Mouse (Mus musculus): Measurements from ENCODE around the gene Sstr2. TPM values are rescaled to one million over a fixed set of nuclear protein-coding genes. Genes with fewer than 3 reads are reported as not detected.

Sstr2 gene
- polyA plus RNA-seq, 1 experiment from 2014 or later, result 2.7 TPM

- H3K9me3 ChIP-seq (ENCODE audit: control insufficient read depth, low read length), result no peaks in the 10 kb centered on the region
- H3K27me3 ChIP-seq (replicated peaks; ENCODE audit: control insufficient read depth, insufficient read depth, low read length), result no peaks in the 10 kb centered on the region
- H3K4me3 ChIP-seq (ENCODE audit: low read depth, low read length), result peak within 1 kb of the TSS; percentile 89
- H3K36me3 ChIP-seq (ENCODE audit: control insufficient read depth, insufficient read depth, low read length), result peaks cover 7% of the 10 kb centered on the region
- peak within 1 kb of the TSS; percentile 83 for H3K27ac ChIP-seq (ENCODE audit: low read depth, low read length)
- H3K4me2 ChIP-seq, result peak within 1 kb of the TSS; percentile 88
- no peak for DNase-seq (ENCODE audit: low spot score)
- peaks cover 23% of the 10 kb centered on the region for H3K4me1 ChIP-seq (replicated peaks; ENCODE audit: control insufficient read depth, insufficient read depth, low read length)
- peak within 1 kb of the TSS; percentile 91 for H3K9ac ChIP-seq (ENCODE audit: low read depth, low read length)
- 36% methylated on average over 26 of the region's 26 CpGs for WGBS
- no peak for ATAC-seq (replicated peaks; ENCODE audit: low FRiP score)
Measured at GRCm38 (mm10) chr11:113648690-113649352, 29.7 kb downstream of the Sstr2 start, which contains the start of gene Cog1. Cog1 (plus strand) TSS chr11:113649169.

DNA sequence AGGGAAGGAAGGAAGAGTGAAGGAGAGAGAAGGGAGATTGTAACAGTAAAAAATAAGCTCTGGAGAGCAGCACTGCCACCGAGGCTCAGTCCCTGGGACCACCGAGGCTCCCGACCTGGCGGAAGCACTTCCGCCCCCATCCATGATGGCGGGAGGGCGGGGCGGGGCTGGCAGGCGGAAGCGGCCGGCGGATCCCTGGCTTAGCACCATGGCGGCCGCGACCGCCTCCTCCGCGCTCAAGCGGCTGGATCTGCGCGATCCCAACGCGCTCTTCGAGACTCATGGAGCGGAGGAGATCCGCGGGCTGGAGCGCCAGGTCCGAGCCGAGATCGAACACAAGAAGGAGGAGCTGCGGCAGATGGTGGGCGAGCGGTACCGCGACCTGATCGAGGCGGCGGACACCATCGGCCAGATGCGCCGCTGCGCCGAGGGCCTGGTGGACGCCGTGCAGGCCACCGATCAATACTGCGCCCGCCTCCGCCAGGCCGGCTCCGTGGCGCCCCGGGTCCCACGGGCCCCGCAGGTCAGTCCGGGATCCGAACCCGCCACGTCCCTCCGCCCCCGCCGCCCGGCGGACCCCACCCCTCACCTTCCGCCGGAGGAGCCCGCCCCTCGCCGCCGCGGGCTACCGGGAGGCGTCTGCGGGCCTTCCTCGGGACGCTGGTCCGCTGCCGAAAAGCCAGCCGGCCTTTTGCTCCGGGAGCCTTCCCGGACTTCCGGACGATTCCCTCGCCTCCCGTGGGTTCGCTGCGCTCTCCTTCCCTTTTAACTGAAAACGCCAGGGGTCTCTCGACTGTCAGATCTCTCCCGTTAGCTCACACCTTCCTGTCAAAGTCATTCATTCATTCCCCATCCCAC lies 30.4 kb downstream of the Sstr2 start, which contains the start of gene Slc39a11:
TSS of gene Slc39a11 (minus strand) at position 727 of the 858 bp plus-strand sequence.
- H3K27me3 ChIP-seq (replicated peaks; ENCODE audit: control insufficient read depth, insufficient read depth, low read length), result no peaks in the 10 kb centered on the region
- H3K36me3 ChIP-seq (ENCODE audit: control insufficient read depth, insufficient read depth, low read length), result peaks cover 15% of the 10 kb centered on the region
- H3K4me3 ChIP-seq (ENCODE audit: low read depth, low read length), result peak within 1 kb of the TSS; percentile 89
- WGBS, result under 1% methylated on average over 91 of the region's 91 CpGs
- H3K27ac ChIP-seq (ENCODE audit: low read depth, low read length), result peak within 1 kb of the TSS; percentile 83
- peaks cover 23% of the 10 kb centered on the region for H3K4me1 ChIP-seq (replicated peaks; ENCODE audit: control insufficient read depth, insufficient read depth, low read length)
- ATAC-seq (replicated peaks; ENCODE audit: low FRiP score), result peak; percentile 80
- peak within 1 kb of the TSS; percentile 88 for H3K4me2 ChIP-seq
- H3K9me3 ChIP-seq (ENCODE audit: control insufficient read depth, low read length), result no peaks in the 10 kb centered on the region
- peak; percentile 83 for DNase-seq (ENCODE audit: low spot score)
- H3K9ac ChIP-seq (ENCODE audit: low read depth, low read length), result peak within 1 kb of the TSS; percentile 91

GRCm38 (mm10) chr11:113651206-113651906 lies 32.2 kb downstream of the Sstr2 start:
- no peaks in the 10 kb centered on the region for H3K27me3 ChIP-seq (replicated peaks; ENCODE audit: control insufficient read depth, insufficient read depth, low read length)

GRCm38 (mm10) chr11:113651907-113652273 lies 32.7 kb downstream of the Sstr2 start:
- DNase-seq (ENCODE audit: low spot score) (peak; percentile 43), ATAC-seq (replicated peaks; ENCODE audit: low FRiP score) (peak; percentile 15; the same call in 1 of the 2 replicates)
- 56% methylated on average over 8 of the region's 8 CpGs for WGBS

More at GRCm38 (mm10) chr11:113651206-113651906, 32.2 kb downstream of the Sstr2 start:
- DNase-seq (ENCODE audit: low spot score) (no peak), ATAC-seq (replicated peaks; ENCODE audit: low FRiP score) (peak; percentile 10; the same call in 1 of the 2 replicates)
- peak overlapping the region; percentile 88 for H3K4me2 ChIP-seq
- no peaks in the 10 kb centered on the region for H3K9me3 ChIP-seq (ENCODE audit: control insufficient read depth, low read length)
- H3K4me3 ChIP-seq (ENCODE audit: low read depth, low read length), result peak overlapping the region; percentile 24; the same call in 1 of the 2 replicates
- no peak overlapping the region for H3K9ac ChIP-seq (ENCODE audit: low read depth, low read length)
- peaks cover 26% of the 10 kb centered on the region for H3K36me3 ChIP-seq (ENCODE audit: control insufficient read depth, insufficient read depth, low read length)
- 61% methylated on average over 22 of the region's 22 CpGs for WGBS
- H3K27ac ChIP-seq (ENCODE audit: low read depth, low read length), result peak overlapping the region; percentile 62
- H3K4me1 ChIP-seq (replicated peaks; ENCODE audit: control insufficient read depth, insufficient read depth, low read length), result peaks cover 23% of the 10 kb centered on the region

DNA sequence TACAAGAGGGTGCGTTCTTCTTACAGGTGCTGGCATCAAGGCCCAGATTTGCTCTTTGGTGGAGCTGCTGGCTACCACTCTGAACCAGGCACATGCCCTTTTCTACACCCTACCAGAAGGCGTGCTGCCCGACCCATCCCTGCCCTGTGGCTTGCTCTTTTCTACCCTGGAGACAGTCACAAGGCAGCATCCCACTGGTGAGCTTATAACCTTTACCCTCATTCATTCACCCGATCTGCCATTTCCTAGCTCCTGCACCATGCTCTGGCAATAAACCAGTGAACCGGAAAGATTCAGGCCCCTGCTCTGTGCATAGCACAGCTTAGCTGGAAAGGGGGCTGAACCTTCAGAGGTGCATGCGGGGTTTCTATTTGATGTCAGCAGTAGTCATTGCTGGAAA lies 33.4 kb downstream of the Sstr2 start:
- no peak overlapping the region for H3K27ac ChIP-seq (ENCODE audit: low read depth, low read length)
- H3K4me1 ChIP-seq (replicated peaks; ENCODE audit: control insufficient read depth, insufficient read depth, low read length), result peaks cover 23% of the 10 kb centered on the region
- no peaks in the 10 kb centered on the region for H3K9me3 ChIP-seq (ENCODE audit: control insufficient read depth, low read length)
- ATAC-seq (replicated peaks; ENCODE audit: low FRiP score), result no peak
- no peaks in the 10 kb centered on the region for H3K27me3 ChIP-seq (replicated peaks; ENCODE audit: control insufficient read depth, insufficient read depth, low read length)
- no peak overlapping the region for H3K9ac ChIP-seq (ENCODE audit: low read depth, low read length)
- H3K36me3 ChIP-seq (ENCODE audit: control insufficient read depth, insufficient read depth, low read length), result peaks cover 35% of the 10 kb centered on the region
- no peak overlapping the region for H3K4me3 ChIP-seq (ENCODE audit: low read depth, low read length)
- H3K4me2 ChIP-seq, result no peak overlapping the region
- no peak for DNase-seq (ENCODE audit: low spot score)
- 93% methylated on average over 6 of the region's 6 CpGs for WGBS

More at GRCm38 (mm10) chr11:113651907-113652273, 32.7 kb downstream of the Sstr2 start:
- peaks cover 23% of the 10 kb centered on the region for H3K4me1 ChIP-seq (replicated peaks; ENCODE audit: control insufficient read depth, insufficient read depth, low read length)
- no peaks in the 10 kb centered on the region for H3K27me3 ChIP-seq (replicated peaks; ENCODE audit: control insufficient read depth, insufficient read depth, low read length)
- no peak overlapping the region for H3K9ac ChIP-seq (ENCODE audit: low read depth, low read length)
- peak overlapping the region; percentile 62; the same call in 1 of the 2 replicates for H3K27ac ChIP-seq (ENCODE audit: low read depth, low read length)
- H3K4me2 ChIP-seq, result no peak overlapping the region
- no peaks in the 10 kb centered on the region for H3K9me3 ChIP-seq (ENCODE audit: control insufficient read depth, low read length)
- peaks cover 30% of the 10 kb centered on the region for H3K36me3 ChIP-seq (ENCODE audit: control insufficient read depth, insufficient read depth, low read length)
- H3K4me3 ChIP-seq (ENCODE audit: low read depth, low read length), result no peak overlapping the region

DNA sequence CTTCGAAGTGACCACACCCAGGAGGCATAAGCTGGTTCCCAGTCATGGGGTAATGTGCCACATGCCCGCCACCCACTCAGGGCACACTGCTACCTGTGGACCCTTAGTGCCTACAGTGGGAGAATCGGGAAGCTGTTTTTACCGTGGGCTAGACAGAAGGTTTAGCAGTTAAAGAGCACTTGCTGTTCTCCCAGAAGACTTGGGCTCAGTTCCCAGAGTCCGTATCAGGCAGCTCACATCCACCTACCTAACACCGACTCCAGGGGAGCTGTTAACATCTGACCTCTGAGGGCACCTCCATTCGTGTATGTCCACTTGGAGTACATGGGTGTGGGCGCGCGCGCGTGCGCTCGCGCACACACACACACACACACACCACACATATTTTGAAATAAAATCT lies 35.0 kb downstream of the Sstr2 start:
- H3K27ac ChIP-seq (ENCODE audit: low read depth, low read length), result no peak overlapping the region
- no peaks in the 10 kb centered on the region for H3K27me3 ChIP-seq (replicated peaks; ENCODE audit: control insufficient read depth, insufficient read depth, low read length)
- peaks cover 39% of the 10 kb centered on the region for H3K36me3 ChIP-seq (ENCODE audit: control insufficient read depth, insufficient read depth, low read length)
- no peaks in the 10 kb centered on the region for H3K9me3 ChIP-seq (ENCODE audit: control insufficient read depth, low read length)
- 93% methylated on average over 15 of the region's 15 CpGs for WGBS
- no peak overlapping the region for H3K9ac ChIP-seq (ENCODE audit: low read depth, low read length)
- H3K4me1 ChIP-seq (replicated peaks; ENCODE audit: control insufficient read depth, insufficient read depth, low read length), result peaks cover 17% of the 10 kb centered on the region
- ATAC-seq (replicated peaks; ENCODE audit: low FRiP score) (no peak), DNase-seq (ENCODE audit: low spot score) (no peak)
- H3K4me3 ChIP-seq (ENCODE audit: low read depth, low read length), result no peak overlapping the region
- no peak overlapping the region for H3K4me2 ChIP-seq

- Histone ChIP-seq H3K27me3 (replicated peaks; ENCODE audit: control insufficient read depth, insufficient read depth, low read length) (no peaks in the 10 kb centered on the region), H3K9me3 (ENCODE audit: control insufficient read depth, low read length) (no peaks in the 10 kb centered on the region), H3K4me3 (ENCODE audit: low read depth, low read length) (no peak overlapping the region), H3K4me1 (replicated peaks; ENCODE audit: control insufficient read depth, insufficient read depth, low read length) (peaks cover 17% of the 10 kb centered on the region), H3K27ac (ENCODE audit: low read depth, low read length) (no peak overlapping the region), H3K36me3 (ENCODE audit: control insufficient read depth, insufficient read depth, low read length) (peaks cover 43% of the 10 kb centered on the region), H3K4me2 (no peak overlapping the region), H3K9ac (ENCODE audit: low read depth, low read length) (no peak overlapping the region)
- WGBS, result 83% methylated on average over 18 of the region's 18 CpGs
- DNase-seq (ENCODE audit: low spot score) (no peak), ATAC-seq (replicated peaks; ENCODE audit: low FRiP score) (no peak)
Measured at GRCm38 (mm10) chr11:113654561-113655270, 35.6 kb downstream of the Sstr2 start.

GRCm38 (mm10) chr11:113656511-113656932 lies 37.4 kb downstream of the Sstr2 start:
- no peak overlapping the region for H3K27ac ChIP-seq (ENCODE audit: low read depth, low read length)
- no peaks in the 10 kb centered on the region for H3K27me3 ChIP-seq (replicated peaks; ENCODE audit: control insufficient read depth, insufficient read depth, low read length)
- H3K4me3 ChIP-seq (ENCODE audit: low read depth, low read length), result no peak overlapping the region
- 90% methylated on average over 8 of the region's 8 CpGs for WGBS
- H3K36me3 ChIP-seq (ENCODE audit: control insufficient read depth, insufficient read depth, low read length), result peaks cover 53% of the 10 kb centered on the region
- ATAC-seq (replicated peaks; ENCODE audit: low FRiP score) (no peak), DNase-seq (ENCODE audit: low spot score) (no peak)
- H3K9ac ChIP-seq (ENCODE audit: low read depth, low read length), result no peak overlapping the region
- no peaks in the 10 kb centered on the region for H3K9me3 ChIP-seq (ENCODE audit: control insufficient read depth, low read length)
- H3K4me1 ChIP-seq (replicated peaks; ENCODE audit: control insufficient read depth, insufficient read depth, low read length), result peaks cover 4% of the 10 kb centered on the region
- H3K4me2 ChIP-seq, result no peak overlapping the region
